Comparison of ENCODE assay signal across 21 mouse cellular contexts in the genomic region with DNA sequence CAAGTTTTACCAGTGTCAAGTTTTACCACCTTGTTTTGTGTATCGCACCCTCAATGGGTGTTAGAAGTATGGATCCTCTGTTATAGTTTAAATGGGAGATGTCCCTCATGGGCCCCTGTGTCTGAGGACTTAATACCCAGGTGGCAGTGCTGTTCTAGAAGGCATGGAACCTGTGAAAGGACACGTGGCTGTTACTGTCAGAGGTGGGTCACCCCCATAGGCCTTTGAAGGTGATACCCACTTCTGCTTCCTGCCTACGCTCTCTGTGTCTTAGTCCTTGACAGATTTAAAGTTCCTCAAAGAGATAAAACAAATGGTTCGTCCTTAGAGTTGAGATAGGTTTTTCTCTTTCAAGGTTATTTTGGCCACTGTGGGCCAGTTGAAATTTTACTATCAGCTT. TPM values are rescaled to one million over a fixed set of nuclear protein-coding genes. Genes with fewer than 3 reads are reported as not detected.
DNase-seq lines count a peak whose midpoint lies in the region; ATAC-seq and TF ChIP-seq lines count a peak whose summit lies in the region.
"Had no signal": no experiment of that assay in that cellular context is flagged by ENCODE, and none has a peak within 500 bp of the region (broad histone marks: within the 10 kb centered on the region; RNA-seq: fewer than 3 reads in every experiment).

No protein-coding gene starts in this region.

- TF ChIP-seq POLR2A in spleen, adult 2 months (IDR thresholded peaks at IDR 0.05; ENCODE audit: low read depth, low read length), result no peak

- peaks cover 8% of the 10 kb centered on the region for H3K4me1 ChIP-seq in spleen, adult 2 months (ENCODE audit: control insufficient read depth, insufficient read depth, insufficient read length)
- no peaks in the 10 kb centered on the region; the same call in 1 of the 2 replicates for H3K4me1 ChIP-seq in kidney, embryonic 16.5 days (ENCODE audit: insufficient read depth, low read length)
- H3K4me1 ChIP-seq: embryonic facial prominence, embryonic 10.5 days; forebrain, embryonic 13.5 days; heart, embryonic 13.5 days; hindbrain, embryonic 12.5 days had no signal

- no peak overlapping the region for H3K4me3 ChIP-seq in spleen, adult 2 months (ENCODE audit: extremely low read depth, insufficient read depth, insufficient read length)
- no peak overlapping the region for H3K4me3 ChIP-seq in kidney, embryonic 16.5 days (ENCODE audit: low read length)
- H3K4me3 ChIP-seq: embryonic facial prominence, embryonic 10.5 days; forebrain, embryonic 13.5 days; gastrocnemius, adult 2 months; heart, embryonic 13.5 days; hindbrain, embryonic 12.5 days had no signal

- no peak overlapping the region for H3K27ac ChIP-seq in spleen, adult 2 months (ENCODE audit: insufficient read depth, low read length)
- no peak overlapping the region for H3K27ac ChIP-seq in kidney, embryonic 16.5 days (ENCODE audit: low read length)
- H3K27ac ChIP-seq: embryonic facial prominence, embryonic 10.5 days; forebrain, embryonic 13.5 days; gastrocnemius, adult 2 months; heart, embryonic 13.5 days; hindbrain, embryonic 12.5 days had no signal

- 38% methylated on average over 4 of the region's 4 CpGs for WGBS in spleen, adult 2 months
- WGBS in kidney, embryonic 16.5 days, result 51% methylated on average over 4 of the region's 4 CpGs

- no peak for TF ChIP-seq CTCF in spleen, adult 2 months (IDR thresholded peaks at IDR 0.05; ENCODE audit: extremely low read depth, insufficient read depth, insufficient read length, insufficient replicate concordance)

- no peaks in the 10 kb centered on the region for H3K9me3 ChIP-seq in kidney, embryonic 16.5 days (ENCODE audit: low read length)
- H3K9me3 ChIP-seq: embryonic facial prominence, embryonic 10.5 days; forebrain, embryonic 13.5 days; G1E; heart, embryonic 13.5 days; hindbrain, embryonic 12.5 days had no signal

- H3K27me3 ChIP-seq in spleen, adult 2 months (ENCODE audit: control insufficient read depth, insufficient read depth, low read length), result no peaks in the 10 kb centered on the region
- no peaks in the 10 kb centered on the region for H3K27me3 ChIP-seq in kidney, embryonic 16.5 days (ENCODE audit: insufficient read depth, low read length)
- H3K27me3 ChIP-seq: forebrain, embryonic 13.5 days; heart, embryonic 13.5 days; hindbrain, embryonic 12.5 days had no signal

- H3K4me2 ChIP-seq in kidney, embryonic 16.5 days (replicated peaks; ENCODE audit: low read depth, low read length), result no peak overlapping the region
- H3K4me2 ChIP-seq: forebrain, embryonic 13.5 days; heart, embryonic 13.5 days; hindbrain, embryonic 12.5 days had no signal

- no peak overlapping the region for H3K9ac ChIP-seq in kidney, embryonic 16.5 days (replicated peaks; ENCODE audit: low read length)
- H3K9ac ChIP-seq: forebrain, embryonic 13.5 days; forebrain, postnatal 0 days; heart, embryonic 13.5 days; hindbrain, embryonic 12.5 days had no signal

- H3K36me3 ChIP-seq in spleen, adult 2 months (ENCODE audit: control insufficient read depth, insufficient read depth, low read length), result no peaks in the 10 kb centered on the region
- H3K36me3 ChIP-seq in kidney, embryonic 16.5 days (ENCODE audit: insufficient read depth, low read length), result no peaks in the 10 kb centered on the region
- H3K36me3 ChIP-seq: embryonic facial prominence, embryonic 10.5 days; G1E; heart, embryonic 13.5 days; hindbrain, embryonic 12.5 days had no signal

- ATAC-seq in neutrophil, adult 5-6 weeks (ENCODE audit: extremely low read depth, insufficient number of reproducible peaks, low FRiP score, poor library complexity, severe bottlenecking), result peak; percentile 72
- ATAC-seq in kidney, embryonic 16.5 days (ENCODE audit: low FRiP score, low TSS enrichment), result no peak
- ATAC-seq: activated CD4-positive, CD25-positive, alpha-beta regulatory T cell, adult 4 months; forebrain, embryonic 13.5 days; forebrain, postnatal 0 days; hindbrain, embryonic 16.5 days had no signal

- peak; percentile 42 to 45 for DNase-seq in spleen, adult 2 months (ENCODE audit: low read depth in 1 of 2, low spot score in 2 of 2)
- DNase-seq in spleen, adult 12 weeks (ENCODE audit: low spot score), result no peak
- DNase-seq in thymus, postnatal 36 days, result peak; percentile 20 to 26
- no peak for DNase-seq in thymus, adult 18-20 months
- no peak for DNase-seq in frontal cortex, postnatal 14 days (ENCODE audit: low spot score in 2 of 2)
- DNase-seq: adrenal gland, postnatal 14 days; cerebellum, adult 11-12 months; cerebellum, adult 9-10 months; forebrain, postnatal 0 days; gastrocnemius, adult 2 months; gastrocnemius, postnatal 25 days; heart, postnatal 36 days had no signal

RNA-seq across cellular contexts. Expression of a gene that starts 23.3 kb away (rescaled TPM):
- polyA plus RNA-seq in spleen, adult 2 months (2012; rRNA removed), result 10.3 and 12.3 TPM in 2 replicates
- total RNA-seq in neutrophil, adult 5-6 weeks (2017), result 18.5 and 20.6 TPM in 2 replicates
- 19.1 and 20.4 TPM in 2 replicates for polyA plus RNA-seq in kidney, embryonic 16.5 days (2015; fragmentation: Nextera tagmentation; extraction: Ambion mirVana)
- polyA plus RNA-seq: G1E had no signal

Comparison
In these comparisons a context has a peak if more than half of its experiments do, and no peak if none do; other contexts are left out.
1. DNase-seq: peak in spleen, adult 2 months (2 of 2) and thymus, postnatal 36 days (2 of 2); none in spleen, adult 12 weeks (single experiment), thymus, adult 18-20 months (0 of 2) and frontal cortex, postnatal 14 days (0 of 2).